Mouse (Mus musculus) spleen, adult 2 months (tissue): ENCODE results near the gene Lrmda.

Experiments used
- CTCF ChIP-seq: fragments of 200-500 bp; IDR thresholded peaks from 2 replicates; pipeline ENCODE4 v1.5.1; 2011; ENCODE audit warnings: mild to moderate bottlenecking, inconsistent platforms; ENCODE audit not compliant: insufficient read depth, insufficient read length, insufficient replicate concordance; ENCODE audit errors: extremely low read depth
- POLR2A ChIP-seq: fragments of 200-500 bp; IDR thresholded peaks from 2 replicates; pipeline ENCODE4 v1.6.1; 2011; ENCODE audit warnings: low read depth, low read length, inconsistent platforms

GRCm38 (mm10) chr14:22845401-22845800 is 825.9 kb downstream of the Lrmda start:
- TF ChIP-seq CTCF (no peak), POLR2A (no peak)
